Mouse (Mus musculus) left cerebral cortex, postnatal 14 days (tissue): ENCODE results near the gene Olfr1042. TPM values are rescaled to one million over a fixed set of nuclear protein-coding genes. Genes with fewer than 3 reads are reported as not detected.
"Not testable (repeated sequence)": the region's sequence is repeated elsewhere in the genome, so short reads cannot be mapped to it uniquely, and the experiment has no call there.

Source experiments
- DNase-seq, 2 experiments: peaks; one replicate each; pipeline ENCODE4 v3.0.0; 2021 to 2022; ENCODE audit warnings: low spot score in 2 of 2, mixed read lengths in 1 of 2
- intact Hi-C: fragments of 180-260 bp; cut with DNase I; formaldehyde crosslinking; loops from one replicate; pipeline ENCODE4 v1.15.1; 2025
- long read RNA-seq, 2 experiments: library from polyadenylated mRNA; stranded (forward); transcript quantifications; one replicate each; pipeline ENCODE4 v2.0.0; 2021
- total RNA-seq, 2 experiments: library from RNA; stranded (reverse); gene quantifications; 2 replicates each; pipeline ENCODE4 v1.2.3; 2021

Olfr1042 gene
- not detected for total RNA-seq
- long read RNA-seq, experiment 1: 0 reads
- long read RNA-seq, experiment 2: 0 reads

DNA sequence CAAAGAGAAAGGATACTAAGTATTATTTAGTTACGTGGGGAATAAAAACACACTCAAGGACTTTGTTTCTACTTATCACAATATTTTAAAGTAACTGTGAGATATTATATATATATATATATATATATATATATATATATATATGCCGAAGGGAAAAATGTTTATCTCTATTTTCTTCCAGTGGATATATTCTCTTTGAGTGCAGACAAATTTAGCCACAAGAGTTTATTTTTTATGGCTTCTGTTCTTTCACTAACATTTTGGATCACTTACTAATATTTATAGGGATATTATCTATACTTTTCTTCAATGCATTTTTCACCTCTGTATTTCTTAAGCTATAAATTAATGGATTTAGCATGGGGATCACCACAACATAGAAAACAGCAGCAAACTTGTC, at the start of gene Olfr1042:
TSS of gene Olfr1042 (minus strand) at position 101 of the 400 bp plus-strand sequence.
- intact Hi-C loops: no loop called here

DNA sequence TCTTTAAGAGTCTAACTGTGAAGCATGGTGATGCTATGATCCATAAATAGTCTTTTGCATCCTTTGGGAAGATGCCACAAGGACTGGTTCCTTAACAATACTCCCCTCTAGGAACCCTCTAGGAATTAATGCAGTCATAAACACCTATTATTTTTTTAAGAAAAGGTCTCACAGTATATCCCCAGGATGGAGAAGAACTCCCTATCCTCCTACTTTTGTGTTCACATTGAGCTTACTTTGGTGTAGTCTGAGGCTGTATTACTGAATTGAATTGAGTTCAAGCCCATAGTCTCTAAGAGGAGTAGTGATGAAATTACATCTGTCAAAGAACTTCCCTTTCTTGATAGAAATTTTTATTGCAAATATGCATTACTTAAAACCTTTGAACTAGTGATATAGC, 41.3 kb upstream of the Olfr1042 start, which contains the start of gene Olfr1045:
TSS of gene Olfr1045 (minus strand) at position 101 of the 400 bp plus-strand sequence.
- intact Hi-C loops: no loop called here

More for the DNA sequence above, at the start of gene Olfr1042:
- DNase-seq: no peak

GRCm38 (mm10) chr2:86195863-86196262, 34.2 kb upstream of the Olfr1042 start:
- no peak for DNase-seq
- intact Hi-C loops: no loop called here

More for the DNA sequence above, 41.3 kb upstream of the Olfr1042 start, which contains the start of gene Olfr1045:
- DNase-seq: no peak

GRCm38 (mm10) chr2:86185583-86185982, 23.9 kb upstream of the Olfr1042 start, which contains the start of gene Olfr52:
TSS of gene Olfr52 (minus strand) at chr2:86185683.
- DNase-seq: no peak
- intact Hi-C loops: no loop called here

- intact Hi-C loops: no loop called here
- DNase-seq: no peak
Observed at GRCm38 (mm10) chr2:86179950-86180349, 18.3 kb upstream of the Olfr1042 start.

DNA sequence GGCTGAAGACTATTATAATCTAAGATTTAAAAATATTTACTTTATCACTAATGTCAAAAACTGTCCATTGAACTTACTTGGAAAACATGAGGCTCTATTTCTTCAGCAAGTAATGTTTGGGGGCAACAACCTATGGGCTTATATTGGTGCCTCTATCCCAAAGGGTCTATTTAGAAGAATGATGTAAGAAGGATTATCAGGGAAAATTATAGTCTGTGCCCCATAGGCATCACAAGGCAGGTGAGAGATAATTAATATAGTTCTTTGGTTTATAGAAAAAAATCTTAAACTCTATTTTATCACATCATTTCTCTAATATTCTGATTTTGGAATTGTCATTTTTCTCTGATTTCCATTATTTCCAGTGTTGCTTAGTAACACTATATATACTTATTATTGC, 16.1 kb upstream of the Olfr1042 start, which contains the start of gene Olfr1044:
TSS of gene Olfr1044 (minus strand) at position 101 of the 400 bp plus-strand sequence.
- no peak for DNase-seq
- intact Hi-C loops: no loop called here

DNA sequence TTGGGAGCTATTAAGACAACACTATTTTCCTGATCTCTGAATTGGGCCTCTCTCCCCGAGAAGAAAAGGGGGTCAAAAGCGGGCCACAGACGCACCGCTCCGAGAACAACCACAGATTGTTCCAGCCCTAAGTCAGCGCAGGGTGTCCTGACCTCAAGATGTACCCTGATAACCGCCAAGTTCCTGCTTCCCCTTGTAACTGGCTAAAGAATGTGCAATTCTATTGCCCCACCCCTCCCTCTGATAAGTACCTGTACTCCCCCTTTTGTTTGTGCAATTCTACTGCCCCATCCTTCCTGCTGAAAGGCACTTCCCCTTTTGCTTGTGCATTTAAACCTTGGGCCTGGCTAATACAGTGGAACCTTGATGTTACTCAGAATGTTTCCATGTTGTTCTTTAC, 13.8 kb upstream of the Olfr1042 start:
- intact Hi-C loops, DNase-seq: not testable (repeated sequence)

DNA sequence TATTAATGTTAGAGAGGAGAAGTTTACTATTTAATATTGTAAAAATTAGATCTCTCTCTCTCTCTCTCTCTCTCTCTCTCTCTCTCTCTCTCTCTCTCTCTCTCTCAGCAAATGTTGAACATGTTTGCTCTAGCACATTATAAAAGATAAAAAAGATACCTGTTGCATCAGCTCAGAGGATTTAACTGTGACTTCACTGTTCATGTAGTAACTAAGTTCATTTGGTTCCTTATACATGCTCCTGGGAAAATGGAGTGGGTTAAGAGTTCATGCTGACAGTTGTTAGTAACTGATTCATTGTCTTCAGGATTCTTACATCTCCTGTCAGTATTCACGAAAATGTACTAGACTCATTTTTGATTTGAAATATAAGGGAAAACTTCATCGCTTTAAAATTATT, 5.8 kb upstream of the Olfr1042 start, which contains the start of gene Olfr1043:
TSS of gene Olfr1043 (minus strand) at position 101 of the 400 bp plus-strand sequence.
- intact Hi-C loops: no loop called here
- no peak for DNase-seq

DNA sequence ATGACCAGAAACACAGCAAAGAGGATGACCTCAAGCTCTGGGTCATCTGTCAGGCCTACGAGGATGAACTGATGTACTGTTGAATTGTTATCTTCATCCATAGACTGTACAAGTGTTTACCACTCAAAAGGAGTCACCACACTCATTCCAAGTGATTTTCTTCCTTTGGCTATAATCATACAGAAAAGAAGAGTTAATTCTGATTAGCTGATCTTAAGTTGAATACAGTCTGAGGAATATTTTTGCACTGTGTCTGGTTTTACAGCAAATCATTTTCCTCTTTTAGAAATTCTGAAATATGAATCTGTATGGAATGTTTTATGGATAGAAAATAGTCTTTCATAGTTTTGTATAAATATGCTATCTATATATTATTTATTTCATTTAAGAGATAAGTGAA, 15.0 kb downstream of the Olfr1042 start, which contains the start of gene Olfr1040:
TSS of gene Olfr1040 (minus strand) at position 101 of the 400 bp plus-strand sequence.
- DNase-seq: no peak
- intact Hi-C loops: no loop called here

GRCm38 (mm10) chr2:86135828-86136227, 25.8 kb downstream of the Olfr1042 start, which contains the start of gene Olfr1039:
TSS of gene Olfr1039 (minus strand) at chr2:86135928.
- no peak for DNase-seq
- intact Hi-C loops: no loop called here

Other genes starting within 250 kb of the Olfr1042 start
- not detected for gene Olfr1025-ps1, start 246.6 kb downstream of the Olfr1042 start, total RNA-seq
- not detected for gene Olfr1026, start 240.3 kb downstream of the Olfr1042 start, total RNA-seq
- gene Olfr1028, start 211.4 kb downstream of the Olfr1042 start, total RNA-seq: not detected
- gene Olfr1029, start 187.9 kb downstream of the Olfr1042 start, total RNA-seq: not detected
- not detected for gene Olfr1030, start 182.6 kb downstream of the Olfr1042 start, total RNA-seq
- not detected for gene Olfr1031, start 171.5 kb downstream of the Olfr1042 start, total RNA-seq
- not detected for gene Olfr1032, start 156.3 kb downstream of the Olfr1042 start, total RNA-seq
- gene Olfr1033, start 141.2 kb downstream of the Olfr1042 start, total RNA-seq: not detected
- not detected for gene Olfr1034, start 116.0 kb downstream of the Olfr1042 start, total RNA-seq
- not detected for gene Olfr1036, start 87.8 kb downstream of the Olfr1042 start, total RNA-seq
- gene Olfr1037, start 74.5 kb downstream of the Olfr1042 start, total RNA-seq: not detected
- not detected for gene Olfr1039, start 25.9 kb downstream of the Olfr1042 start, total RNA-seq
- gene Olfr1040, start 15.1 kb downstream of the Olfr1042 start, total RNA-seq: not detected
- not detected for gene Olfr1043, start 5.7 kb upstream of the Olfr1042 start, total RNA-seq
- not detected for gene Olfr1044, start 16.0 kb upstream of the Olfr1042 start, total RNA-seq
- gene Olfr52, start 23.8 kb upstream of the Olfr1042 start, total RNA-seq: not detected
- not detected for gene Olfr1045, start 41.2 kb upstream of the Olfr1042 start, total RNA-seq
- not detected for gene Olfr1046, start 57.5 kb upstream of the Olfr1042 start, total RNA-seq
- not detected for gene Olfr1047, start 69.6 kb upstream of the Olfr1042 start, total RNA-seq
- not detected for gene Olfr1048, start 78.5 kb upstream of the Olfr1042 start, total RNA-seq
- gene Olfr1049, start 96.5 kb upstream of the Olfr1042 start, total RNA-seq: not detected
- gene Olfr1051, start 117.2 kb upstream of the Olfr1042 start, total RNA-seq: not detected
- gene Olfr1052, start 130.6 kb upstream of the Olfr1042 start, total RNA-seq: not detected
- gene Olfr1053, start 153.4 kb upstream of the Olfr1042 start, total RNA-seq: not detected
- not detected for gene Olfr1054, start 173.6 kb upstream of the Olfr1042 start, total RNA-seq
- gene Olfr1055, start 188.4 kb upstream of the Olfr1042 start, total RNA-seq: not detected
- gene Olfr1056, start 200.6 kb upstream of the Olfr1042 start, total RNA-seq: not detected
- not detected for gene Olfr1057, start 216.6 kb upstream of the Olfr1042 start, total RNA-seq
- not detected for gene Olfr1058, start 226.7 kb upstream of the Olfr1042 start, total RNA-seq